Mouse (Mus musculus) bone marrow, adult 2 months (tissue): ENCODE measurements at regions not wholly inside any gene's neighbourhood (a gene's known extent, or its start where the extent isn't known, plus 50 kb on each side); places are given as distances from the start of the nearest gene placed in this dataset.

ENCODE experiments used
- CTCF ChIP-seq: fragments of 200-500 bp; IDR thresholded peaks from 2 replicates; pipeline ENCODE4 v1.5.1; 2011; ENCODE audit warnings: low read length, control low read depth; ENCODE audit not compliant: control insufficient read depth, insufficient read depth
- POLR2A ChIP-seq: fragments of 200-500 bp; IDR thresholded peaks from 2 replicates; pipeline ENCODE4 v1.6.1; 2011; ENCODE audit warnings: low read depth, mild to moderate bottlenecking, control low read depth, low read length, borderline replicate concordance; ENCODE audit not compliant: control insufficient read depth

GRCm38 (mm10) chr14:74250021-74250420 lies 390.6 kb upstream of the Htr2a start:
- no peak for TF ChIP-seq POLR2A
- no peak for TF ChIP-seq CTCF
